Mouse (Mus musculus): ENCODE measurements at regions not wholly inside any gene's neighbourhood (a gene's known extent, or its start where the extent isn't known, plus 50 kb on each side); places are given as distances from the start of the nearest gene placed in this dataset.
"Not testable (repeated sequence)": the region's sequence is repeated elsewhere in the genome, so short reads cannot be mapped to it uniquely, and the experiment has no call there.

- no peak for DNase-seq (ENCODE audit: extremely low read depth, low read depth, low spot score)
Observed at GRCm38 (mm10) chr12:77091700-77092099, 129.7 kb upstream of the Max start.

DNA sequence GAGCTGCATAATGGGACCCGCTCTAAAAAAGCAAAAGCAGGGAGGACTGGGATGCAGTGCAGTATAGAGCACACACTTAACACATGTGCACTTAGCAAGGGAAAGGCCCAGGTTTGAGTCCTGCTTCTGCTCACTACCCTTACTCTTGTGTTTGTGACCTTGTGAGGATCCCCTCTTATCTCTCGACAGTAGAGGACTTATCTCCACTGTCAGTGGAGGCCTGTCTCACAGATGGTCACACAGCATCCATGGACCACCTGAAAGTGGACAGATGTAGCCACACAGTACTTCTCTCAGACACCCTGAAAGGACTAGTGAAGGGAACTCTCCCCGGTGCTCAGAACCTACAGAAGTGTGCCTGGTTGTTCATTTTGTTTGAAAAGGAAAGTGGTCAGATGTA lies 128.5 kb upstream of the Max start:
- DNase-seq (ENCODE audit: extremely low read depth, low read depth, low spot score): no peak

DNA sequence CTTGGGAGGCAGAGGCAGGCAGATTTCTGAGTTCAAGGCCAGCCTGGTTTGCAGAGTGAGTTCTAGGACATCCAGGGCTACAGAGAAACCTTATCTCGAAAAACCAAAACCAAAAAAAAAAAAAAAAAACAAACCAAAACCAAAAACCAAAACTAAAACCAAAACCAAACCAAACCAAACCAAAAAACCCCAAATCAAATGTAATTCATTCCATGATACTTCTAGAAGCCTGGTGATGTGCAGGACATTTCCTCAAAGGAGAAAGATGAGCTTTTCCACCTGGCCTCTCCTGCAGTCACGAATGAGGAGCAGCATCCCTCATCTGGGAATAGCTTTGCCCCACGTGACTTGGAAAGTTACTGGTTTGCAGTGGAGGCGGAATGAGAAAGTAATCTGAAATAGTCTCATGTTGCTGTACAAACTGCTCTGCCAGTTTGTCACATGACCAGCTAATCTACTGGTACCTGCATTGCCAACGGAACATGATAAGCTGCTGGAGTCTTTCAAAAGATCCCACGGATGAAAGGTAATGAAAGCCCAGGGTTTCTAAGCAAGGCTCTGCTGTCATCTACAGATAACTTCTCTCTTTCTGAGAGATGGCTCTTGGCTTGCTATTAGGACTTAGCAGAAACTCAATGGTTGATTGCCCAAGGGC lies 127.8 kb upstream of the Max start:
- DNase-seq (ENCODE audit: extremely low read depth, low read depth, low spot score): no peak

GRCm38 (mm10) chr12:77088452-77088851 lies 126.5 kb upstream of the Max start:
- DNase-seq (ENCODE audit: extremely low read depth, low read depth, low spot score): no peak

DNA sequence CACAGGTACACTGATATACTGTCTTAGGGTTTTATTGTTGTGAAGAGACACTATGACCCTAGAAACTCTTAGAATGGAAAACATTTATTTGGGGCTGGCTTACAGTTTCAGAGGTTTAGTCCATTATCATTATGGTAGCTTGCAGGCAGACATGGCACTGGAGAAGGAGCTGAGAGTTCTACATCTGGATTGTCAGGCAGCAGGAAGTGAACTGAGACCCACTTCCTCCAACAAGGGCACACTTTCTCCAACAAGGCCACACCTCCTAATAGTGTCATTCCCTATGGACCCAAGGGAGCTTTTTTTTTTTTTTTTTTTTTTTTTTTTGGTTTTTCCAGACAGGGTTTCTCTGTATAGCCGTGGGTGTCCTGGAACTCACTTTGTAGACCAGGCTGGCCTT lies 124.9 kb upstream of the Max start:
- DNase-seq (ENCODE audit: extremely low read depth, low read depth, low spot score): not testable (repeated sequence)

DNA sequence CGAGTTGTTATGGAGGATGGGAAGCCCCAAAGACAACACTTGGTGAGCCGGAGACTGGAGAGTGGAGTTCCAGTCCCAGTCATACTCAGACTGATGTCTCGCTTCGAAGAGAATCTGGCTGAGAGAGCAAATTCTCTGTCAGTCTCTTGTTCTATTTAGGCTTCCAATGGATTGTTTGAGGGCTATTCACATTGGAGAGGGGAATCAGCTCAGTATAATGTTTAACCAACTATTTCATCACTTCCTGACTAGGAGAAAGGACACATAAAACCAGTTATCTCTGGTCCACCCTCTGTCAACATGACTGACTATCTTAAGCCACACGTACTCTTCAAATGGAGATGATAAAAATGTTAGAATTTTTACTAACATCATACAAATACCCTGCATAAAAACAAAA lies 123.9 kb upstream of the Max start:
- DNase-seq (ENCODE audit: extremely low read depth, low read depth, low spot score): no peak

DNA sequence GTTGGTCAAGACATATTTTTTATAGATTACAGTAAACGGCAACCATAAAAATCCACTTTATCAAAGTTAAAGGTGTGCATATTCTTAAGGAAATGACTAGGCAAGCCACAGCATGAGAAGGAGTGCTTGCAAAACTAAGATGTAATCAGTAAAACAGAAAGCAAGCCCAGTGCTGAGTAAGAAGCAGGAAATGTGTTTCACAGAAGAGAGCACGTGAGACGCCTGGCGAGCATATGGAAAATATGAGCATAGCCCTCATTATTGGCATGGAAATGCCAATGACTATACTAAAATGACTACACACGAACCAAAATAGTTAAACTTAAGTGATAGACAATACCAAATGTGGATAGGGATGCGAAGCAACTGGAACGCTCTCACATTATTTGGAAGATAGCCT lies 123.2 kb upstream of the Max start:
- DNase-seq (ENCODE audit: extremely low read depth, low read depth, low spot score): peak; percentile 42

DNA sequence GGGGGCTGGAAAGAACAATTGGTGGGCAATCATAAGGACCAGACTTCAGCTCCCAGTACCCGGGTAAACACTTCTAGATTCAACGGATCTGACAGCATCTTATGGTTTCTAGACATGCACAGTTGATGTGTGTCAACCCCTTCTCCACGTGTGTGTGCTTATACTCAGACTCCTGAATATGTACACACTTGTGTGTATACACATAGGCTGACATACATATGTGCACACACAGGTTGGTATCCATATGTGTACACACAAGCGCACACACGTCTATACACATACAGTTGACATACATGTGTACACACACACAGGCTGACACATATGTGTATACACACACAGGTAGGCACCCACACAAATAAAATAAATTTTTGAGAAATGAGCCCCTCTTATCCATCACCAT lies 122.7 kb upstream of the Max start:
- no peak for DNase-seq (ENCODE audit: extremely low read depth, low read depth, low spot score)

DNA sequence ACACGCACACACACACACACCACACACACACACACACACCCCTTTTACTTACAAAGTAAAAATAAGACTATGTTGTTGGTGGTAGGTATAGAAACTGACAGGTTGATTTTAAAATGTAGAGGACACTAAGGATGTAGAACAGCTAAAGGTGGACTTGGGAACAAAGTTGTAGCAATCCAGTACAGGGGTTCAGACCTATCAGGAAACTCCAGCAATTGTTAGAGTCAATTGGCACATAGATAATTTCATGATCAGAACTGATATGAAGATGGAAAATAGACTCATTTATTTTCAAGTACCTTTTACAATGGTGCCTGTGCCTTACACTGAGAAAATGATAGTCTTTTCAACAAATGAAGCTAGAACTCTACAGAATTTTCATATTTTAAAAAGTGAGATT lies 122.3 kb upstream of the Max start:
- no peak for DNase-seq (ENCODE audit: extremely low read depth, low read depth, low spot score)

GRCm38 (mm10) chr12:77083760-77084159 lies 121.8 kb upstream of the Max start:
- no peak for DNase-seq (ENCODE audit: extremely low read depth, low read depth, low spot score)

GRCm38 (mm10) chr12:77081774-77082173 lies 119.8 kb upstream of the Max start:
- no peak for DNase-seq (ENCODE audit: extremely low read depth, low read depth, low spot score)

GRCm38 (mm10) chr12:77079481-77079880 lies 117.5 kb upstream of the Max start:
- no peak for DNase-seq (ENCODE audit: extremely low read depth, low read depth, low spot score)

DNA sequence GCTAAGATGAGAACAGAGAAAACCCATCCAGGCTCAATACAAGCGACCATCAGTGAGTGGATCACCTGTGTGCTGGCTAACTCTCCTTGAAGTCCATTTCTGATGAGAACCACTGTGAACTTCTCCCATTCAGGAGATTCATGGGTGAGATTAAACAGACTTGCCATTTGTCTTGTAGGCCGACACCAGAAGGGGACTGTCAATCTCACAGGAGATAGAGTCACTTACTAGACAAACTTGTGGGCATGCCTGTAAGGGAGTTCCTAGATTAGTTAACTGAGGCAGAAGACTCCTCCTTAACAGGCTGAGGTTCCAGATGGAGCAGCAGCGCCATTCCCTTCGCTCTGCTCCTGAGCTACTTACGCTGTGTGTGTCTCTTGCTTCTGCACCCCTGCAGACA lies 114.7 kb upstream of the Max start:
- no peak for DNase-seq (ENCODE audit: extremely low read depth, low read depth, low spot score)

- DNase-seq (ENCODE audit: extremely low read depth, low read depth, low spot score): no peak
Observed at GRCm38 (mm10) chr12:77074602-77075001, 112.6 kb upstream of the Max start.

DNA sequence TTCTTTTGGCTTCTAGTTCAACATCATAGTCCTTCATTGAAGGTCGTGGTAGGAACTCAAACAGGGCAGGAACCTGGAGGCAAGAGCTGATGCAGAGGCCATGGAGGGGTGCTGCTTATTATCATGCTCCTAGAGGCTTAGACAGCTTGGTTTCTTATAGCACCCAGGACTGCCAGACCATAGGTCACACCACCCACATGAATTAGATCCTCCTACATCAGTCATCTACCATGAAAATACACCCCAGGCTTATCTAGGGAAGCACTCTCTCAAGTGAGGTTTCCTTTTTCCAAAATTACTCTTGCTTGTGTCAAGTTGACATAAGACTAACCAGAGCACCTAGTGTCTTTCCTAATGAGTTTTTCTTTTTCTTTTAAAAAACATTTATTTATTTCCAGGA lies 109.7 kb upstream of the Max start:
- no peak for DNase-seq (ENCODE audit: extremely low read depth, low read depth, low spot score)

DNA sequence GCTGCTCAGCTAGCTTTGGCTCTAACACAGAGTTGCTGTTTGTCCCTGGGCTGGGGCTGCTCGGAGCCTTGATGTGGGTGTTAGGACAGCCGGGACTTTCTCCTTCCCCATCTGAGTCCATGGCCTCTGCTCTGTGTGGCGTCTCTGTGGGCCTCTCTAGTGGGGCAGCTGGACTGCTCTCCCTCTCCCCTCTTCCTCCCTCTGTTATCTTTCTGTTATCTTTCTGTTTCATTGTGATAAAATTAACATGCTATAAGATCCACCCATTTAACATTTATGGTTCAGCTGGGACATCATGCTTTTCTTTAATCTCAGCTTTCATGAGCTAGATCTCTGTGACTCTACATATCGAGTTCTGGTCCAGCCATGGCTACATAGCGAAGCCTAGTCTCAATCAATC lies 105.9 kb upstream of the Max start:
- DNase-seq (ENCODE audit: extremely low read depth, low read depth, low spot score): no peak

GRCm38 (mm10) chr12:77067115-77067514 lies 105.1 kb upstream of the Max start:
- no peak for DNase-seq (ENCODE audit: extremely low read depth, low read depth, low spot score)

DNA sequence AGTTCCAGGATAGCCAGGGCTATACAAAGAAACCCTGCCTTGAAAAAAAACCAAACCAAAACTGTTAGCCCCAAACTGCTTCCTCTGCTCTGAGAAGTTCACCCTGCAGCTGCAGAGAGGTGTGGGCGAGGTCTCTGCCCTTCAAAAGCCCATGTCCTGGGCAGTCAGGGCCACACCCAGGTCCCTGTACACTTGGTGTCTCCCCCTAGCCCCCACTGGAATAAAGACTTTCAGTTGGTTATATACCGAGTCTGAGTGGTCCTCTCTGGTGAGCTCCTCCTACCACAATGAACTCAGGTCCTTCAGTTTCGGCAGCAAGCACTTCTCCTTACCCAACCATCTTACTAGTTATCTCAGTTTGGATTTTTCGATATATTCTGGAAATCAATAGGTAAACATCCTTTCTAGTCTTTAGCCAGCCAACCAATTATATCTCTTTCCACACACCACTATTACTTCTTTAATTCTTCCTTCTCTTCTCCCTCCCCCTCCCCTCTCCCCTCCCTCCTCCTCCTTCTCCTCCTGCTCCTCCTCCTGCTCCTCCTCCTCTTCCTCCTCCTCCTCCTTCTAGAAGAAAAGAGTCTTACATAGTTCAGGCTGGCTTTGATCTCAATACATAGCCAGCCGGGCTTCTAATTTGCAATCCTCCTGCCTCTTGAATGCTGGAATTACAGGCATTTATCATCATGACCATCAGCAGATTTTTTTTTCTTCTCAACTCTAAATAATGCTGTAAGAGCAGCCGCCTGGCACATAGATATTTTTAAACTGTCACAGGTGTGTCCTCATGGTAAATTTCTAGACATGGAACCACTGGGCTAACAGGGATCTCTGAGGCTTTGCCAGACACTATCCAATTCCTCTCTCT lies 103.9 kb upstream of the Max start:
- DNase-seq (ENCODE audit: extremely low read depth, low read depth, low spot score): no peak

DNA sequence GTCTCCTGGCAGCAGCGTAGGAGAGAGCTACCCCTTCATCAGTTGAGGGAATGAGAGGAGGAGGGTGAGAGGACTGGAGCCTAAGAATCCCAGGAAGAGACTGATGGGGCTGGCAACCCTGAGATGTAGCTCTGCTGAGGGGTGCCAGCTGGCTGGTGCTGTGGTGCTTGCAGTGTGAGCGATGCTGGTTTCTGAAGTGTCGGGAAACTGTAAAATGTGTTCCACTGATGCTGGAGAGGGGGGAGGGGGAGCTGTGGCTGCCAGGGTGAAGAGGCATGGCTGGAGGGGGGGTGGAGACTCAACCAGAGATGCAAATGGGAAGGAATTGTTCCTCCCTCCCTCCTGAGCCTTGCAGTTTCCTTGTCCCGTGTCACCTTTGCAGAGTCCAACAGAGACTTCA lies 102.0 kb upstream of the Max start:
- DNase-seq (ENCODE audit: extremely low read depth, low read depth, low spot score): no peak

GRCm38 (mm10) chr12:77061562-77061847 lies 99.5 kb upstream of the Max start:
- no peak for DNase-seq (ENCODE audit: extremely low read depth, low read depth, low spot score)

- no peak for DNase-seq (ENCODE audit: extremely low read depth, low read depth, low spot score)
Observed at GRCm38 (mm10) chr12:77060766-77061561, 99.0 kb upstream of the Max start.

DNA sequence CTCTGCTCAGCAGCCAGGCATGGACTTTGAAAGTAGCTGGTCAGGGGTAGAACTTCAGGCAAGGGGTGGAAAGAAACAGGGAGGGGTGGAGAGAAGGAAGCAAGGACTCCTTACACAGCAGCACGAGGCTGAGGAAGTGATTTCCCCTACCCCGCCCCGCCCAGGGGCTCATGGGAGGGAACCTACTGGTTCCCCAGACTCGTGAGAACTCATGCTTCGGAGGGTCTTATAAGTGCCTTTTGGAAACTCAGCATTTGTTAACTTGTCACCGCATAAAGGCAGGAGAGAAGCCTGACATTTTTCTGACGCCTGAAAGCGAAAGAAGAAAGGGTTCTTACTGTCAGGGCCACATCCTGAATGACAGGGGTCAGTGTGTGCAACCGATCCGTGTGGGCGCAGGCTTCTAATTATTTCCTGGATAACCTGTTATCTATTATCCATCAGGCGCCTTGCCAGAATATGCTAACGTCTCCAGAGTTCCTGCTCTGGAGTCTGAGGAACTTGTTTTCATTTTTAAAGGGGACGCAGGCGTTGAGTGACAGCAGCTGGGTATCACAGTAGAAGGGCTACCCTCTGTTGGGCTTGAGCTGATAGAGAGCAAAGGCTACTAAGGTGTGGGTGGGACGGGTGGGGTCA lies 98.2 kb upstream of the Max start:
- DNase-seq (ENCODE audit: extremely low read depth, low read depth, low spot score): no peak
